Mouse (Mus musculus) layer of hippocampus, adult 11-12 months (tissue): Measurements from ENCODE around the gene Zp1.

ENCODE experiments used
- DNase-seq: peaks from one replicate; pipeline ENCODE4 v3.0.0; 2022; ENCODE audit warnings: low spot score

The Zp1 gene

DNA sequence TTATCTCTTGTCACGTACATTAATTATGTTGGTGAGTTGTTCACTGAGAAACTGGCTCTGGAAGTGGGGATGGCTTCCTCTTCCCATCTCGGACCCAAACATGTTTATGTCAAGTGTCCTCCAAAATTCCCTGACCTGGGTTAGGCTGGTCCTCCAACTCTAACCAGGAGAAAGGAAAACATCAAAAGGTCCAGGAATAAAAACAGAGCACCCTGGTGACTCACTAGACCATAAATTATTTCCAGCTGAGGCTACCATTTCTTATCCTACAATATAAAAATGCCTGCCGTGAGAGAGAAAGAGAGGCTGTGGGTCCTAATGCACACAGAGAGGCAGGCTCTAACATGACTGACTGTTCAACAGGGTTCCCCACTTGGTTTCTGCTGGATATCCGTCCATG lies 3.8 kb upstream of the Zp1 start:
- DNase-seq = no peak

DNA sequence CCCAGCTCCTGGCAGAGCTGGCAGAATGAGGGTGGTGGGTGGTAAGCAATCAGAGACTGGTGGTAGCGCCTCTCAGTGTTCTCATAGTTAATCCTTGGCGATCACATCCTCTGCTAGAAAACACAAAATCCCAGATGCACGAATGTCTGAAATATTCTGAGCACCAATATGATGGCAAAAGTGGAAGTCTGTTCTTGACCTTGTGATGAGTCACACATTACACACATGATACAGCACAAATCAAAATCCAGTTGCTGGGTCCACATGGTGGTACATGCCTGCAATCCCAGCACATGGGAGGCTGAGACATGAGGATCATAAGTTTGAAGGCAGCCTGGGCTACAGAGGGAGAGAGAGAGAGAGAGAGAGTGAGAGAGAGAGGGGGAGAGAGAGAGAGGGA lies 626 bp upstream of the Zp1 start:
- DNase-seq = no peak

DNA sequence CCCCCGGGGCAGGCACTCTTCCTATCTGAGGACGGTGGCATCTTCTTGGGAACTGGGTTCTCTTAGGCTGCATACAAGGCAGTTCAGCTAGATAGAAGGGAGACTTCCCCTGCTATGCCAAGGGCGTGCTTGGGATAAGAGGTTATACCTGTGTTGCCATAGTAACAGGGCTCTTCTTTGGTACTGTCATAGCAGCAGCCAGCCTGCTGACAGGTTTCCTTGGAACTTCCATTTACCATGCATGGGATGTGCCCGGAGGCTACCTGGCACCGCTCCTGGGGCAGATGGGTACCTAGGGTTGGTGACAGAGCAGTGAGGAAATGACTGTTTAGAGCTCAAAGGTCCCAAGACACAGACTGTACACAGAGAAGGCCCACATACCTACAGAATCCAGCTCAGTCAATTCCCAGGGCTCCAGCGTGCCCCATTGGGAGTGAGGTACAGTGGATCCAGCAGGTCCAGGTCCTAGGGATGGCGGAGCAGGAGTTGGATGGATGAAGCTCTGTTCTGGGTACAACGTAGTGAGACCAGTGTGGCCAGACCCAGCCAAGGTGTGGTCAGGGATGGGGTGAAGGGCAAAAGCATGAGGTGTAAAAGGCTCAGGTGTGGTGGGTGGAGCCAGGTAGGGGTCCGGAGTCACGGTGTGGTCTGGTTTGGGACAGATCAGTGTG lies 2.0 kb downstream of the Zp1 start:
- no peak for DNase-seq

DNA sequence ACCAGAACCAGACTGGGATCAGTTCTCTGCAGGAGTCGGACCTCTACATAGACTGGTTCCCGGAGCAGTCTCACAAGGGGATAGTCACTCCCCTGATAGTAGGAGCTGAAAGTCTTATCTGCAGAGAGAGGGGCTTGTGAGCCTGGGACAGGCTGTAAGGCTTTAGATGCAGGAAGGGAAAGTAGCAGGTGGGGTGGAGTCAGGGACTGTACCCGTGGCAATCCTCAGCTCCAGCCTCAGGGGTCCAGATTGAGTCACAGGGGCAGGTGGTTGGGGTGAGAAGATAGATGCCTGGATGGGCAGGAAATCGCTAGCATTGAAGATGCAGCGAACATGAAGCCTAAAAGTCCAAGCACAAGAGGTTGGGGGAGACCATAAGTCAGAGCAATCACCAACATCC lies 3.9 kb downstream of the Zp1 start:
- DNase-seq = no peak

DNA sequence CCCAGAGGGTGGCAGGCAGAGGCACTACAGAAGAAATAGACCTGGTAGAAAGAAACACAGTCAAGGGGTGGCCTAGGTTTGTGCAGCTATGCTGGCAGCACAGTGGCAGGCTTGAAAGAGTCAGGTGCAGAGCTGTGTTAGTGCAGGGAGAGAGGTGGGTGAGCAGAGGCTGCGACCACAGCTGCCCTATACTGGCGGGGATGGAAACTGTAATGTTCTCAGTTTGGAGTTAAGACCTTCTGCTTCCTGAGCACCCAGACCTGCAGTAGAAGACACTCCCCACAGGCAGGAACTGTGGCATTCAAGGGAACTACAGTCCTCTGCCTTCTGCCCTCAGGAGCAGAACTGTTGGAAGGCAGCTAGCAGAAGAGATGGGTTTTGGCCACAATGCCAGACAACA lies 5.6 kb downstream of the Zp1 start:
- no peak for DNase-seq

DNA sequence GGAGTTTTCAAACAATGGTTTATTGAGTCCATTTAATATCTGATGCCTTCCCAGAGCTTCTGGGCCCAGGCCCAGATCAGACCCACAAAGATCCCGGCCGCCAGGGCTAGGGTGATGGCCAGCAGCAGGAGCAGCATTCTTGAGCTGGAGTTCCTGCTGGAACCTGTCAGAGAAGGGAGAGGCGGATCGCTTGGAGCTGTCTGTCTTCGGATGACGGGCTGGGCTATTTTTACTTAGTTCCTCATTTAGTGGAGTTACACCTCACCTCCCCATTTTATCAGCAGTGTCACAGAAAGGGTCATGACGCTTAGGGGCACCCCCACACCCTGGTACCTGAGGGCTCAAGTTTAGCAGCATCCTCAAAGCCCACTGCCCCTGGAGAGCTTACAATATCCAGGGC lies 6.1 kb downstream of the Zp1 start:
- no peak for DNase-seq

DNA sequence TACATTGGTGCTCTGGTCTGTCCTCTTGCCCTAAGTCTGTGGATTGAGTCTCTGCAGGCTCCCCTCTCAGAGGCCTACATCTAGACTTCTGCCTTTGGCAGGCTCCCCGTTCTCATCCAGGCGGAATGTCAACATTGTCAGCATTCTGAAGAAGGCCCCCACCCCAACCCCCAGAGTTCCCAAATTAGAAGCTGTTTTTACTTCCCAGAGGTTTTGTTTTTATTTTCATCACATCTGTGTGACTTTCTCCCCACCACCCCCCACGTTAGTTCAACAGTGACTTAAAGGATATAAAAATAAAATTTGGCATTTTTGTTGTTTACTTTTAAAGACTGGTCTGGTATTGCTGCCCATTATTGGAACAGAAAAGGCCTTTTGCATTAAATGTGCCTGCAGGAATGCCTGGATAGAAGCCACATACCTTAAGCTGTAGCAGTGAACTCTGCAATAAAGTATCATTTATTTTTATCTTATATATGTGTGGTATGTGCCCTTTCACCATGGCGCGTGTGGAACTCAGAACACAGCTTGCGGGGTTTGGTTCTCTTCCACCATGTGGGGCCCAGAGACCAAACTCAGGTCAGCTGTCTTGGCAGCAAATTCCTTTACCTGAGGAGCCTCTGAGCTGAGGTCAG lies 11.2 kb downstream of the Zp1 start:
- no peak for DNase-seq

DNA sequence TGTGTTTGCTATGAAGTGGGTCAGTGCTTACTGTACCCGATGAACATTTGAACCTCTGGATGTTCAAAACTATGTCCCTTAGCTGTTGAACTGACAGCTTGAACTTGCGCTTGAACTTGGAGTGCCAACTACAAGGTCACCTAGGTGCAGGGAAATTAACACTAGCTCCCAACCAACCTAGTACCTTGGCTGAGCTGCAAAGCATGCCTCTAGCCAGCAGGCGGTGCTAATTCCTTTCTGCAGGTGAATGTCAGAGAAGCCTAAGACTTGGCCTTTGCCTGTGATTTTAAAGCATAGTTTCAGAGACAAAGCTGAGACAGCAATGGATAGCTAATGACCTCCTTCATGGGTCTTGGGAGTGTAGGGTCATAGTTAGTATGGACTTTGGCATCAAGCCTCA lies 12.5 kb downstream of the Zp1 start:
- DNase-seq = peak; percentile 68

DNA sequence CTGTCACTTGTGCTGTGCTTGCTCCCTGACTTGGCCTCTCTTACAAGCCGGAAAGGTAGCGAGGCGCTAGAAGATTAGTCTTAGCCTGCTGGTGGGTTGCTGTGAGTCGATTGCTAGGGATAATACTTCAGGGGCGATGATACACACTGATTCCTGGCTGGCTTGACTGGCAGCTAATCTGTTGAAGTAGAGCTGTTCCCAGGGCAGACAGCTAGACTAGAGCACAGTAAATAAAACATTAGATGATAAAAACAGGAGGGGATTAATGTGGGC lies 14.8 kb downstream of the Zp1 start:
- no peak for DNase-seq

DNA sequence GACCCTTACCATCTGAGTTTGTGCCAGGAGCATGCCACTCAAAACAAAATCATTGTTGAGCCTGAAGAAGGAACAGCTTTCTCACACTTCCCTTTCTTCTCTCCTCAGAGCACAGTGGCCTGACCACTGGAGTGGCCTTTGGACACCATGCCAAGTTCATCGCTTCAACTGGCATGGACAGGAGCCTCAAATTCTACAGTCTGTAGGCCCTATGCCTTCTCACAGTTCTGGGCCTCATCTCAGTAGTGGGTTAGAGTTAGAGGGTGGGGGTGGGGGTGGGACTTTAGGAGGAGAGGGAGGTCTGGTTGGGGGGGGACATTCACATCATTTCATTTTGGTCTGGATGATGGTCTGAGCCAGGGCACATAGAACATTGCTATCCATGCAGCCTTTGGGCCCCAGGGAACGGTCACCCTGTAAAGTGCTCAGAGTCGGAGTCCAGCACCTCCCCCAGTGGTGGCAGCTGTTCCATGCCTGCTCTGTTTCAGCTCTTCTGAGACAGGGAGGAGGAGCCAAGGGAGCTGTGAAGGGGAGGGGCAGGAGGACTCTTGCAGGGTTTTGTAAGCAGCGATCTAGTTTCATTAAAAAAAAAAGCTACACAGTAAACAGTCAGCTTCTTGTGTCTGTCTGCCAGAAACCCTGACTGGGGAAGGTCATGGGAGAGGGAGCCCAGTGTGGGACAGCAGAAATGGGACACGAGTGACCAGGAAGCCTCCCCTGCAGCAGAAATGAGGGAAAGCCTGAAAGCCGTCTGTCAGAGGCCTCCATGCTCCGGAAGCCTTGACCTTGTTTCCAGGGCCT lies 15.3 kb downstream of the Zp1 start:
- DNase-seq = peak; percentile 75

DNA sequence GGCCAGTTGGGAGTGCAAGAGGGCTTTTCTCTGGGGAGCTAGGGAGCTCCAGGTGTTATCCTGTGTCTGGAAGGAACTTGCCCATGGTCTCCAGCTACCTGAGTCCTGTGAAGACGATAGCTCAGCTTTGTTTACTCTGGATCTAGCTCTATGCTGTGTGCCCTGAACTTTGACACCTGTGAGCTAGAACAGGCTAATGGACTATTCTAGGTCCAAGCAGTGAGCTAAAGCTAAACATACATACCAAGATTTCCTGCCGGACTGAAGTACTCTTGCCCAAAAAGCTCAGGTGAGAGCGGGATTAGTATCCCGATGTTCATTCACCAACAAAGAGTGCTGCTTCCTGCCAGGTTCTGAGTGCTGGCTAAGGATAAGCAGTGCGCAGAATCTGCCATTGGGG lies 15.9 kb downstream of the Zp1 start:
- no peak for DNase-seq

DNA sequence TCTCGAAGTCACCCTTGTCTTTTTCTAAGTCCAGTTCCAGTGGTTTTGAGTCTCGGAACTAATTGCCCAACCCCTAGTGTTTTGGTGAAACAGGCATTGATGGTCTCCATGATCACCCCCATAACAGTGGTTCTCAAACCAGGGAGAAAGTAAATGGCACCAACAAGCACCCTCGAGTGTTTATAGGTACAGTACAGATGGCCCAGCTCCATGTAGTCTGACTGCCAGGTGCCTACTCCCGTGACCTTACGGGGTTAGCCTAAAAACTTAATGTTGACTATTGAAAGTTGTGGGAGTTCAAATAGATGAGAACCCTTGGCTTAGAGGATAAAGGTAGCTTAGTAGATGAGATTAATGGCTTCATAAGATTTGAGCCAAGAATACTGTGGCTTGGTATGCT lies 19.4 kb downstream of the Zp1 start:
- DNase-seq = no peak

DNA sequence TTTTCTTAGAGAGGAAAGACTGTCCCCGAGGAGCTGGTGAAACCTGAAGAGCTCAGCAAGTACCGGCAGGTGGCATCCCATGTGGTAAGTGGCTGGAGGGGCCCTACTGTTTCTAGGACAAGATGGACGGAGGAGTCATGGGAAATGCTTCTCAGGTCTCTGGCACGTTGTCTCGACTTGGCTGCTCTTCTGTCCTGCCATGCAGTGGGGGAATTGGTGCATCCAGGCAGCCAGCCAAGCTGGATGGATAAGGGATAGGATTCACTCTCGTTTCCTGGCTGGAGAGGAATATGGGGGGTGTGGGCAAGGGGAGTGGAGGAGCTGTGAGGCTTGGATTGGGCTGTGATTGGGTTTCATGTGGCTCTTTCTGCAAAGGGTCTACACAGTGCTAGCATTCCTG lies 20.1 kb downstream of the Zp1 start:
- DNase-seq = no peak

DNA sequence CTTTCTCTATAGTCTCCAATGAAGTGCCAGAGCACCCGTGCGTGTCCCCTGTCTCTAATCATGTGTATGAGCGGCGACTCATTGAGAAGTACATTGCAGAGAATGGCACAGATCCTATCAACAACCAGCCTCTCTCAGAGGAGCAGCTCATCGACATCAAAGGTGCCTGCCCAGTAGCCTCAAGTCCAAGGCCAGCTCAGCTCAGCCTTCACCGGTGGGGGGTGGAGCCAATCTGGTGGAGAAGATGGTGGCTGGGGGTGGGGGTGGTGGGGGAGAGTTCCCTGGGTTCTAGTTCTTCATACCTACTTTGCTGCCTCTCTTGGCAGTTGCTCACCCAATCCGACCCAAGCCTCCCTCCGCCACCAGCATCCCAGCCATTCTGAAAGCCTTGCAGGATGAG lies 22.9 kb downstream of the Zp1 start:
- DNase-seq = no peak

DNA sequence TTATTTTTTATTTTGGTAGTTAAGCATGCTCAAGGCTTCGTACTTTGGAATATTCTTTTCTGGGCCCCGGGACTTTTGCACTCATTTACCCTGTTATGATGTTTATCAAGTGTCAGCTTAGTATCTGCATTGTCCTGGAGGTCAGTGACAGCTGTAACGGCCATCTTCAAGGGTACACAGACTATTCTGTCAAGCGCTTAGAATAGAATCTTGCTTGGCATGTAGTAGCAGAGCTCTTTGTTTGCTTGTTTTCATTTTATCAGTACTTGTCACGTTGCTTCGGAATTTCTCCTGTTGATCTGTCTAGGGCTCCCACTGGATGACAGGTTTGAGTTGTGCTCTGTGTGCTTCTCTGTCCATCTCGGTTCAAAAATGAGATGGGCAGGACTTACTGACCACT lies 23.6 kb downstream of the Zp1 start:
- no peak for DNase-seq

DNA sequence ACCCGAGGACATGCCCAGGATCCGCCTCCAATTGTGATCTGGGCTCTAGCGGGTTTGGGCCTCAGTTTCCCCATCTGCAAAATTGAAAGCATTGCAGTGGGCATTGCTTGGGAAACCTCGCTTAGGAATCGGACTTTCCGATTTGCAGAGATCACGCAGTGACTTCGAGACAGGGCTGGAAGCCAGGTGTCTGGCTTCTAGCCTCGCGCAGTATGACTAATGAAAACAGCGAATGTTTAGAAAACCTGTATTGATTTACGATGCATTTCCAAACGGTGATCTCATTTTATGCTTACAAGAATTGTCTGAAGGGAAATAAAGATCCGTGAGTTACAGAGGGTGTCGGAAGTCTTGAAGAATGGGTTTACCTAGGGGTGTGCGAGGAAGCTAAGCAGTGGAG lies 24.7 kb downstream of the Zp1 start:
- DNase-seq = no peak

DNA sequence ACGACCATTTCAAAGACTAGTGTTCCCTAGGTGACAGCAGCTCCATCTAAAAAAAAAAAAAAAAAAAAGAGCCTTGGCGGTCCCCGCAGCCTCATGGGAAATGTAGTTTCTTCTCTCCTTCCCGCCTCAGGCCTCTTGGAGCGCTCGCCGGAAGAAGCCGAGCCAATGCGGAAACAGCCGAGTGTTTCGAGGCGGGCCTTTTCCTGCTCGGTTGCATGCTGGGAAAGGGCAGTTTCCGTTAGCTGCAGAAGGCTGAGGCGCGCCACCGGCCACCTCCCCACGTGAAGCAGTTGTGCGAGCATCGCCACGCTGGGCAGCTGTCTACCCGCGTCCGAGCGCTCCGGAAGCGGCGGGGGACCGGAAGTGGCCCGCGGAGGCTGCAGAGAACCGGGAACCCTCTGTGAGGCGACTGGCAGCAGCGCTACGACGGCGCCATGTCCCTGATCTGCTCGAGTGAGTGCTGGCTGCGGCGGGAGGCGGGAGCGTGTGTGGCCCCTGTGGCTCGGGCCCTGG lies 25.4 kb downstream of the Zp1 start, which contains the start of gene Prpf19:
Gene Prpf19 (plus strand): TSS at position 216 of the 513 bp plus-strand sequence.
- peak; percentile 98 for DNase-seq

DNA sequence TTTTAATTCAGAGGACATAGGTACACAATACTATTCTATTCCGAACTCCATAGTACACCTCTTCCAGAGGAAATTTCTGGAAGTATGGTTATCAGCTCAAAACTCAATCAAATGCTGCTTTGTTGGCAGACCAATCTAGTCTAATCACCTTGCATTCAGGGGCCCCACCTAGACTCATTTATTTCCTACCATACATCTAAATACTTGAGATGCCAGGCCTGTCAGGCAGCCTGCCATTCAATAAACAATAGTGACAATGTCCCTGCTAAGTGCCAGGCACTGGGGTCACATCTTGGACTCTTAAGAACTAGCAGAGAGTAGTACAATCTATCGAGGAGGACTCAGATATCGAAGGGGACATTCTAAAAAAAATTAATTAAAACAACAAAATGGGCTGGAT lies 28.2 kb downstream of the Zp1 start:
- DNase-seq = no peak

DNA sequence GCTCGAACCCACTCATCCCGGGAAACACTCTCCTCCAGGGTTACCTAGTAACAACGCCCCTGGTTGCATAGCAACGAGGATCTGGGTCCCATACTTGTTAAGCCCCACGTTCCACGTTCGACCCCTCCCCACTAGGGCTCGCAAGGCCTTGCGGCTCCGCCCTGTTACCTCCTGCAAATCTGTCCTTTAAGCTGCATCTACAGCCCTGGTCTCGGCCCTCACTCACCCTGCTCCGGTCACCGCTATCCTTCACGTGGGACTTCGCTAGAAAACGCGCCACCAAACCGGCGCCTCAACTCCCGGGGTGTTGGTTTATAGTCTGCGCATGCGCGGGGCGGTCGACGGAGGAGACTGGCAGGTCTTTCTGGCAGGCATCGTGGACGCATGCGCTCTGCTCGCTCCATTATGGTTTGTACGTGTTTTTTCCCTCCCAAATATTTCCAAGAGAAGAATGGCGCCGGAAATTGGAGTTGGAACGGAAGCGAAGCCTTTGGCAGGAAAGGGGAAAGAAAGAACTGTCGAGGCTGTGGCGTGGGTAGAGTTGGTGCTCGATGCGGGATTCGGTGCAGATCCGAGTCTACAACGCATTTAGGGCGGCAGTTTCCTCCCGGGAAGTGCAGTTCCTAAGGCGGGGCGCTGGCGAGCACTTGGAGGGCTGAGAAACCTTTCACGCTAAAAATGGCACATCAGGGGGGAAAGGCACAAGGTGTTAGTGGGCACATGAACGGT lies 38.8 kb downstream of the Zp1 start, which contains the start of gene Tmem109:
Gene Tmem109 (minus strand): TSS at position 576 of the 729 bp plus-strand sequence.
- peak; percentile 93 for DNase-seq

DNA sequence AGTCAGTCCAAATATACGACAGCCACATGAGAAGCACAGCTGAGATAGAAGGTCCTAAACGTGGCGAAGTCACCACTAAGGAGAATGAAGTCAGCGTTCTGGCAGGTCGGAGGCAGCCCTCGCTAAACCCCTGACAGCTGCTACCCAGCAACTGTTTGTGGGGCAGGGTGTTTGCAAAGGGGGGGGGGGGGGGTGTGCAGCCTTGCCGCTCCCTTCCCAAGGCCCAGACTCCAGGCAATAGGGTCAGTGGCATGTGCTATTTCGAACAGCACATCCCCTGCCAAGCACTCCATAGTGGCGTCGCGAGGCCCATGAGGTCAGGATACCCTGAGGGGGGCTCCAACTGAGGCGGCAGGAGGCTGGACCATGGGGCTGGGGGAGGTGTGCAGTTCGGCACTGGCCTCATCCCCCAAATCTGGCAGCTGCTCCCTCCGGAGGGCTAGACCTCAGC lies 39.4 kb downstream of the Zp1 start:
- no peak for DNase-seq

DNA sequence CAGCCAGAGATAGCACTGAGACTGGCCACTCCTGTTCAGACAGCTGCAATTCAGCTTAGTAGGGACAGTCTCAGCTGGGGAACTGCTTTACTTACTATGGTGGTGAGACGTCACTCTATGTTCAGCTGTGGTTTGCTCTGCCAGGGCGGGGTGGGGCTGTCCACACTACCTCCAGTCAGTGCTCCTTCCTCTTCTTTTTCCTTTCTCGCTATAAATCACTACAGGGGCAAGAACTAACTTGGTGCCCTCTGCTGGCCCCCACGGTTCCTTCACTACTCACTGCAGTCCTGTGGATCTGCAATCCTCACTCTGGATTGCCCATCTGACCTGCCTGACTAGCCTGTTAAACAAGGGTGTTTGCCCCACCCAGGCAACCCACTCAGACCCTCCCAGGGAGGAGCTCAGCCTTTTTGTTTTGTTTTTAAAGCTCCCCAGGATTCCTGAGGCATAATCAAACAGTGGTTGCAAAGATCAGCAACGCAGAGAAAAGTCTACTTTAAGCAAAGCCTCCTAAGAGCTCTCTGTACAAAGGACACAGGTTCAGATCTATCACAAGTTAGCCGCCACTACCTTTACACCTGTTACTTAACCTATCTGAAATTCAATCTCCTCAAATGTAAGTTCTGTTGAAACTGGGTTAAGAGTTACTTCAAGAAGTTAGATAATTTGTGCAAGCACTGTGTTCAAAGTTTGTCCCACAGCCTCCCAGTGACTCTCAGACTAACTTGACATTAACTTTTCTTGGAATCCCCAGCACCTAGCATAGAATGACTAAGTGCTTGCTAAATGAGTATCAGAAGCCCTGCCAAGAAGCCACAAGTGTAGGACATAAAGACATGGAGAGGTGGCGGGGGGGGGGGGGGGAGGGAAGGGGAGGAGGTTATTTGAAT lies 40.1 kb downstream of the Zp1 start:
- peak; percentile 65 for DNase-seq
